Mouse (Mus musculus) testis, adult 10 weeks (tissue): ENCODE data around the gene Fmnl2. TPM values are rescaled to one million over a fixed set of nuclear protein-coding genes. Genes with fewer than 3 reads are reported as not detected.

Experiments used
- polyA plus RNA-seq: library from polyadenylated mRNA; stranded (reverse); fragments of 350-450 nt; fragmentation: Illumina TruSeq; extraction: RNeasy Lipid Tissue Mini Kit (QIAGEN cat#74804); gene quantifications from one replicate; pipeline ENCODE4 v1.2.3, GENCODE M21; 2014; ENCODE audit warnings: low read depth, low replicate concordance

Fmnl2 gene
- 9.3 TPM for polyA plus RNA-seq

GRCm38 (mm10) chr2:52857611-52858528 lies at the start of gene Fmnl2:
Gene Fmnl2 (plus strand): TSS chr2:52857860.

Other genes starting within 250 kb of the Fmnl2 start
- gene Cacnb4, start 181.0 kb upstream of the Fmnl2 start, polyA plus RNA-seq: 1.8 TPM
- gene Stam2, start 115.6 kb upstream of the Fmnl2 start, polyA plus RNA-seq: 82.6 TPM